Mouse (Mus musculus): Measurements from ENCODE around the gene Psme3. TPM values are rescaled to one million over a fixed set of nuclear protein-coding genes. Genes with fewer than 3 reads are reported as not detected.

The Psme3 gene
- total RNA-seq, 1 experiment: 57.0 TPM

- peaks cover 0 to 12% of the 10 kb centered on the region in 2 experiments; a peak in 3 of 4 replicates for H3K4me1 ChIP-seq (ENCODE audit: control insufficient read depth in 2 of 2, insufficient read depth in 2 of 2, low read length in 2 of 2, poor library complexity in 1 of 2)
- H3K36me3 ChIP-seq (ENCODE audit: control insufficient read depth, insufficient read depth, low read length, poor library complexity, severe bottlenecking): no peaks in the 10 kb centered on the region; the same call in 1 of the 2 replicates
- no peak overlapping the region for H3K4me3 ChIP-seq (ENCODE audit: insufficient read depth in 1 of 2, low read depth in 1 of 2, low read length in 2 of 2, poor library complexity in 1 of 2, severe bottlenecking in 1 of 2)
- no peak for TF ChIP-seq HCFC1 (IDR thresholded peaks at IDR 0.05; ENCODE audit: borderline replicate concordance, insufficient read depth, low read length)
- TF ChIP-seq ZC3H11A (IDR thresholded peaks at IDR 0.05; ENCODE audit: borderline replicate concordance, low read depth, low read length): no peak
- no peak for TF ChIP-seq CHD2 (IDR thresholded peaks at IDR 0.05; ENCODE audit: low read depth, low read length)
- TF ChIP-seq ZNF384 (IDR thresholded peaks at IDR 0.05; ENCODE audit: low read depth, low read length): no peak
- no peak for TF ChIP-seq MAFK (IDR thresholded peaks at IDR 0.05; ENCODE audit: insufficient read depth, low read depth, low read length)
- DNase-seq (ENCODE audit: low read depth, low spot score): no peak
- H3K9me3 ChIP-seq (ENCODE audit: control insufficient read depth, insufficient read depth, low read depth, low read length): no peaks in the 10 kb centered on the region
- in situ Hi-C loops (cut with MboI; ENCODE audit: low sequenced_read_pairs in 2 of 2, unreplicated experiment in 2 of 2): no loop called here
- no peak overlapping the region for H3K9ac ChIP-seq (ENCODE audit: insufficient read depth, low read depth, low read length, poor library complexity, severe bottlenecking)
- H3K27ac ChIP-seq (ENCODE audit: insufficient read depth, low read depth, low read length, poor library complexity, severe bottlenecking): no peak overlapping the region
Measured at GRCm38 (mm10) chr11:101280837-101281236, 35.2 kb upstream of the Psme3 start.

- TF ChIP-seq MAFK (IDR thresholded peaks at IDR 0.05; ENCODE audit: insufficient read depth, low read depth, low read length) (no peak), ZC3H11A (IDR thresholded peaks at IDR 0.05; ENCODE audit: borderline replicate concordance, low read depth, low read length) (no peak), ZNF384 (IDR thresholded peaks at IDR 0.05; ENCODE audit: low read depth, low read length) (no peak), CHD2 (IDR thresholded peaks at IDR 0.05; ENCODE audit: low read depth, low read length) (no peak), HCFC1 (IDR thresholded peaks at IDR 0.05; ENCODE audit: borderline replicate concordance, insufficient read depth, low read length) (no peak)
- Histone ChIP-seq H3K36me3 (ENCODE audit: control insufficient read depth, insufficient read depth, low read length, poor library complexity, severe bottlenecking) (peaks cover 2% of the 10 kb centered on the region; the same call in 1 of the 2 replicates), H3K4me3 (ENCODE audit: insufficient read depth in 1 of 2, low read depth in 1 of 2, low read length in 2 of 2, poor library complexity in 1 of 2, severe bottlenecking in 1 of 2) (no peak overlapping the region), H3K4me1 (ENCODE audit: control insufficient read depth in 2 of 2, insufficient read depth in 2 of 2, low read length in 2 of 2, poor library complexity in 1 of 2) (peaks cover 0 to 4% of the 10 kb centered on the region in 2 experiments; a peak in 2 of 4 replicates), H3K9me3 (ENCODE audit: control insufficient read depth, insufficient read depth, low read depth, low read length) (no peaks in the 10 kb centered on the region), H3K9ac (ENCODE audit: insufficient read depth, low read depth, low read length, poor library complexity, severe bottlenecking) (no peak overlapping the region), H3K27ac (ENCODE audit: insufficient read depth, low read depth, low read length, poor library complexity, severe bottlenecking) (no peak overlapping the region)
- DNase-seq (ENCODE audit: low read depth, low spot score): no peak
- in situ Hi-C loops (cut with MboI; ENCODE audit: low sequenced_read_pairs in 2 of 2, unreplicated experiment in 2 of 2): no loop called here
Measured at GRCm38 (mm10) chr11:101282896-101283295, 33.1 kb upstream of the Psme3 start.

GRCm38 (mm10) chr11:101283805-101284204 is 32.2 kb upstream of the Psme3 start:
- Histone ChIP-seq H3K4me1 (ENCODE audit: control insufficient read depth in 2 of 2, insufficient read depth in 2 of 2, low read length in 2 of 2, poor library complexity in 1 of 2) (peaks cover 0 to 2% of the 10 kb centered on the region in 2 experiments; a peak in 2 of 4 replicates), H3K4me3 (ENCODE audit: insufficient read depth in 1 of 2, low read depth in 1 of 2, low read length in 2 of 2, poor library complexity in 1 of 2, severe bottlenecking in 1 of 2) (no peak overlapping the region), H3K9me3 (ENCODE audit: control insufficient read depth, insufficient read depth, low read depth, low read length) (no peaks in the 10 kb centered on the region), H3K9ac (ENCODE audit: insufficient read depth, low read depth, low read length, poor library complexity, severe bottlenecking) (no peak overlapping the region), H3K27ac (ENCODE audit: insufficient read depth, low read depth, low read length, poor library complexity, severe bottlenecking) (no peak overlapping the region), H3K36me3 (ENCODE audit: control insufficient read depth, insufficient read depth, low read length, poor library complexity, severe bottlenecking) (peaks cover 5% of the 10 kb centered on the region)
- in situ Hi-C loops (cut with MboI; ENCODE audit: low sequenced_read_pairs in 2 of 2, unreplicated experiment in 2 of 2): no loop called here
- DNase-seq (ENCODE audit: low read depth, low spot score): no peak
- TF ChIP-seq HCFC1 (IDR thresholded peaks at IDR 0.05; ENCODE audit: borderline replicate concordance, insufficient read depth, low read length): no peak
- TF ChIP-seq ZC3H11A (IDR thresholded peaks at IDR 0.05; ENCODE audit: borderline replicate concordance, low read depth, low read length): no peak
- no peak for TF ChIP-seq ZNF384 (IDR thresholded peaks at IDR 0.05; ENCODE audit: low read depth, low read length)
- no peak for TF ChIP-seq CHD2 (IDR thresholded peaks at IDR 0.05; ENCODE audit: low read depth, low read length)

- Histone ChIP-seq H3K9ac (ENCODE audit: insufficient read depth, low read depth, low read length, poor library complexity, severe bottlenecking) (no peak overlapping the region), H3K4me1 (ENCODE audit: control insufficient read depth in 2 of 2, insufficient read depth in 2 of 2, low read length in 2 of 2, poor library complexity in 1 of 2) (no peaks in the 10 kb centered on the region), H3K27ac (ENCODE audit: insufficient read depth, low read depth, low read length, poor library complexity, severe bottlenecking) (no peak overlapping the region), H3K9me3 (ENCODE audit: control insufficient read depth, insufficient read depth, low read depth, low read length) (no peaks in the 10 kb centered on the region), H3K4me3 (ENCODE audit: insufficient read depth in 1 of 2, low read depth in 1 of 2, low read length in 2 of 2, poor library complexity in 1 of 2, severe bottlenecking in 1 of 2) (no peak overlapping the region), H3K36me3 (ENCODE audit: control insufficient read depth, insufficient read depth, low read length, poor library complexity, severe bottlenecking) (peaks cover 18% of the 10 kb centered on the region)
- no peak for TF ChIP-seq ZC3H11A (IDR thresholded peaks at IDR 0.05; ENCODE audit: borderline replicate concordance, low read depth, low read length)
- no peak for TF ChIP-seq HCFC1 (IDR thresholded peaks at IDR 0.05; ENCODE audit: borderline replicate concordance, insufficient read depth, low read length)
- no peak for TF ChIP-seq MAFK (IDR thresholded peaks at IDR 0.05; ENCODE audit: insufficient read depth, low read depth, low read length)
- TF ChIP-seq CHD2 (IDR thresholded peaks at IDR 0.05; ENCODE audit: low read depth, low read length): no peak
- no peak for TF ChIP-seq ZNF384 (IDR thresholded peaks at IDR 0.05; ENCODE audit: low read depth, low read length)
- no peak for DNase-seq (ENCODE audit: low read depth, low spot score)
- in situ Hi-C loops (cut with MboI; ENCODE audit: low sequenced_read_pairs in 2 of 2, unreplicated experiment in 2 of 2): no loop called here
Measured at GRCm38 (mm10) chr11:101287306-101287705, 28.7 kb upstream of the Psme3 start.

- Histone ChIP-seq H3K4me1 (ENCODE audit: control insufficient read depth in 2 of 2, insufficient read depth in 2 of 2, low read length in 2 of 2, poor library complexity in 1 of 2) (no peaks in the 10 kb centered on the region), H3K27ac (ENCODE audit: insufficient read depth, low read depth, low read length, poor library complexity, severe bottlenecking) (no peak overlapping the region), H3K4me3 (ENCODE audit: insufficient read depth in 1 of 2, low read depth in 1 of 2, low read length in 2 of 2, poor library complexity in 1 of 2, severe bottlenecking in 1 of 2) (no peak overlapping the region), H3K36me3 (ENCODE audit: control insufficient read depth, insufficient read depth, low read length, poor library complexity, severe bottlenecking) (peaks cover 38% of the 10 kb centered on the region), H3K9ac (ENCODE audit: insufficient read depth, low read depth, low read length, poor library complexity, severe bottlenecking) (no peak overlapping the region), H3K9me3 (ENCODE audit: control insufficient read depth, insufficient read depth, low read depth, low read length) (no peaks in the 10 kb centered on the region)
- TF ChIP-seq HCFC1 (IDR thresholded peaks at IDR 0.05; ENCODE audit: borderline replicate concordance, insufficient read depth, low read length) (no peak), ZNF384 (IDR thresholded peaks at IDR 0.05; ENCODE audit: low read depth, low read length) (no peak), MAFK (IDR thresholded peaks at IDR 0.05; ENCODE audit: insufficient read depth, low read depth, low read length) (no peak), ZC3H11A (IDR thresholded peaks at IDR 0.05; ENCODE audit: borderline replicate concordance, low read depth, low read length) (no peak), CHD2 (IDR thresholded peaks at IDR 0.05; ENCODE audit: low read depth, low read length) (no peak)
- DNase-seq (ENCODE audit: low read depth, low spot score): no peak
- in situ Hi-C loops (cut with MboI; ENCODE audit: low sequenced_read_pairs in 2 of 2, unreplicated experiment in 2 of 2): no loop called here
Measured at GRCm38 (mm10) chr11:101291231-101291630, 24.8 kb upstream of the Psme3 start.
